Mouse (Mus musculus) liver, embryonic 14.5 days (tissue): Measurements from ENCODE around the gene Hbb-bt.
"Not testable (repeated sequence)": the region's sequence is repeated elsewhere in the genome, so short reads cannot be mapped to it uniquely, and the experiment has no call there.

Source experiments
- CTCF ChIP-seq: IDR thresholded peaks from 2 replicates; pipeline ENCODE4 v1.5.1; 2016; ENCODE audit warnings: antibody characterized with exemption, low read depth, control low read depth
- EP300 ChIP-seq: IDR thresholded peaks from 2 replicates; pipeline ENCODE4 v1.6.1; 2016; ENCODE audit warnings: antibody characterized with exemption, low read depth

DNA sequence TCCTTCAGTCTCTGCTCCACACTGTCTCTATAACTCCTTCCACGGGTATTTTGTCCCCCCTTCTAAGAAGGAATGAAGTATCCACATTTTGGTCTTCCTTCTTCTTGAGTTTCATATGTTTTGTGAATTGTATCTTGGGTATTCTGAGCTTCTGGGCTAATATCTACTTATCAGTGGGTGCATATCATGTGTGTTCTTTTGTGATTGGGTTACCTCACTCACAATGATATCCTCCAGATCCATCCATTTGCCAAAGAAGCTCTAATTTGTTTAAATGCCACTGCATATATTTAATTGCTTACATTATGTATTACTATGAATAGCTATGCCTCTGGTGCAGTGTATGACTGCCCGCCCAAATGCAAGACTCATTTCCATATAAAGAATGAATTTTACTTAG is 5.7 kb downstream of the Hbb-bt start:
- TF ChIP-seq CTCF, result not testable (repeated sequence)
- TF ChIP-seq EP300, result peak; percentile 65
